Comparison of ENCODE assay signal across 9 mouse cellular contexts in genomic region chr2:35583406-35583805, GRCm38 (mm10). TPM values are rescaled to one million over a fixed set of nuclear protein-coding genes. Genes with fewer than 3 reads are reported as not detected.
A peak's percentile ranks its signal among the peaks of the same experiment; 100 is the strongest.
DNase-seq lines count a peak whose midpoint lies in the region; ATAC-seq lines count a peak whose summit lies in the region.
"Had no signal": no experiment of that assay in that cellular context is flagged by ENCODE, and none has a peak within 500 bp of the region (broad histone marks: within the 10 kb centered on the region; RNA-seq: fewer than 3 reads in every experiment).

No protein-coding gene starts in this region.

- no peaks in the 10 kb centered on the region; the same call in 1 of the 2 replicates for H3K27me3 ChIP-seq in heart, embryonic 11.5 days (ENCODE audit: control insufficient read depth, insufficient read depth, low read length)
- peaks cover 80% of the 10 kb centered on the region for H3K27me3 ChIP-seq in hindbrain, embryonic 13.5 days
- peaks cover 14% of the 10 kb centered on the region; the same call in 1 of the 2 replicates for H3K27me3 ChIP-seq in lung, embryonic 16.5 days (ENCODE audit: control insufficient read depth, insufficient read depth, low read depth, low read length)

- 40% methylated on average over 5 of the region's 5 CpGs for WGBS in heart, embryonic 11.5 days (ENCODE audit: insufficient replicate concordance)
- 56% methylated on average over 5 of the region's 5 CpGs for WGBS in hindbrain, embryonic 13.5 days
- WGBS in lung, embryonic 16.5 days: 34% methylated on average over 5 of the region's 5 CpGs

- H3K36me3 ChIP-seq in heart, embryonic 11.5 days (ENCODE audit: control insufficient read depth, insufficient read depth, low read length): no peaks in the 10 kb centered on the region
- no peaks in the 10 kb centered on the region for H3K36me3 ChIP-seq in hindbrain, embryonic 13.5 days
- H3K36me3 ChIP-seq in lung, embryonic 16.5 days (ENCODE audit: control insufficient read depth, insufficient read depth, low read length): no peaks in the 10 kb centered on the region
- H3K36me3 ChIP-seq: neural tube, embryonic 12.5 days had no signal

- peaks cover 55% of the 10 kb centered on the region for H3K4me1 ChIP-seq in heart, embryonic 11.5 days (ENCODE audit: control insufficient read depth, insufficient read depth, low read length)
- H3K4me1 ChIP-seq in hindbrain, embryonic 13.5 days (replicated peaks): peaks cover 39% of the 10 kb centered on the region
- H3K4me1 ChIP-seq in lung, embryonic 16.5 days (replicated peaks; ENCODE audit: control insufficient read depth, insufficient read depth, low read length): peaks cover 33% of the 10 kb centered on the region

- DNase-seq in heart, postnatal 14 days: no peak
- peak; percentile 30 for DNase-seq in MN1 (ENCODE audit: low spot score)
- no peak for DNase-seq in thymus, postnatal 36 days
- no peak for DNase-seq in left cerebral cortex, adult 11 months (ENCODE audit: low spot score)
- no peak for DNase-seq in spleen, postnatal 10 days (ENCODE audit: low spot score in 2 of 2)

- H3K27ac ChIP-seq in heart, embryonic 11.5 days (ENCODE audit: low read depth, low read length): peak overlapping the region; percentile 97; the same call in 1 of the 2 replicates
- H3K27ac ChIP-seq in hindbrain, embryonic 13.5 days: no peak overlapping the region
- peak overlapping the region; percentile 95 for H3K27ac ChIP-seq in lung, embryonic 16.5 days (ENCODE audit: low read length)
- H3K27ac ChIP-seq: neural tube, embryonic 12.5 days had no signal

- H3K4me3 ChIP-seq in heart, embryonic 11.5 days (ENCODE audit: low read depth, low read length): peak overlapping the region; percentile 65
- no peak overlapping the region for H3K4me3 ChIP-seq in hindbrain, embryonic 13.5 days
- H3K4me3 ChIP-seq in lung, embryonic 16.5 days (ENCODE audit: low read length): peak overlapping the region; percentile 60

- intact Hi-C loops in heart, postnatal 14 days (cut with DNase I): loop anchor here (2.0 kb wide), 1 partner anchor 39 kb away; no protein-coding TSS in a partner anchor

- H3K9me3 ChIP-seq in heart, embryonic 11.5 days (replicated peaks; ENCODE audit: control insufficient read depth, low read length): no peaks in the 10 kb centered on the region
- H3K9me3 ChIP-seq in hindbrain, embryonic 13.5 days: no peaks in the 10 kb centered on the region
- no peaks in the 10 kb centered on the region for H3K9me3 ChIP-seq in lung, embryonic 16.5 days (ENCODE audit: control insufficient read depth, low read length)
- H3K9me3 ChIP-seq: neural tube, embryonic 12.5 days had no signal

- no peak for ATAC-seq in heart, embryonic 11.5 days (replicated peaks; ENCODE audit: insufficient number of reproducible peaks, low FRiP score, low TSS enrichment)
- no peak for ATAC-seq in hindbrain, embryonic 13.5 days (ENCODE audit: low FRiP score)
- peak; percentile 41; the same call in 1 of the 2 replicates for ATAC-seq in lung, embryonic 16.5 days (ENCODE audit: low read depth)

- H3K9ac ChIP-seq in heart, embryonic 11.5 days (ENCODE audit: low read depth, low read length): peak overlapping the region; percentile 81
- no peak overlapping the region for H3K9ac ChIP-seq in hindbrain, embryonic 13.5 days
- H3K9ac ChIP-seq in lung, embryonic 16.5 days (ENCODE audit: low read length): no peak overlapping the region; the same call in 1 of the 2 replicates

- peak overlapping the region; percentile 83 for H3K4me2 ChIP-seq in heart, embryonic 11.5 days
- peak overlapping the region; percentile 86; the same call in 1 of the 2 replicates for H3K4me2 ChIP-seq in hindbrain, embryonic 13.5 days
- H3K4me2 ChIP-seq in lung, embryonic 16.5 days (ENCODE audit: low read depth, low read length): peak overlapping the region; percentile 95

RNA-seq across cellular contexts. Expression of gene Dab2ip, which starts 25.3 kb away (rescaled TPM):
- 49.0 and 49.1 TPM in 2 replicates for polyA plus RNA-seq in heart, embryonic 11.5 days (2014; fragmentation: Nextera tagmentation; extraction: Ambion mirVana)
- total RNA-seq in heart, postnatal 14 days (2021): 10 to 100 TPM; 51.1 to 55.8 TPM
- polyA plus RNA-seq in hindbrain, embryonic 13.5 days (2015; fragmentation: Nextera tagmentation; extraction: Ambion mirVana): 31.2 and 38.8 TPM in 2 replicates
- 30.9 and 34.2 TPM in 2 replicates for polyA plus RNA-seq in lung, embryonic 16.5 days (2015; fragmentation: Nextera tagmentation; extraction: Ambion mirVana)
